Comparison of ENCODE assay signal across 26 mouse cellular contexts in the genomic region with DNA sequence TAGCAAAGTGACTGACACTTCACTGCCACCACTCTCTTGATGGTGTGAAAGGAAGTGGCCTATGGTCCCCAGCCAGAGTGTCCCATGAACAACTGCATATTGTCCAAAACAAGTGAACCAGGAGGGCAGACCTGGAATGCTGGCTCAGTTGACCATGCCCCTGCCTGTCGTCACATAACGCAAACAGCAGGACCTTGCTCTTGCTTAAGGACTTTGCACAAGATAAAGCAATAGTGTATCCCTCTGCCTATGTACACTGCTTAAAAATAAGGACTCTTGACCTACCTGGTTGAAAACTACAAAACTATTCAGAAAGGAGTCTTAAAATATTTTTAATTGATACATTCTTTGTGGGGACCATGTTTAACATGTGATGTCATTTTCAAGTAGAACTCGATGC. TPM values are rescaled to one million over a fixed set of nuclear protein-coding genes. Genes with fewer than 3 reads are reported as not detected.
DNase-seq lines count a peak whose midpoint lies in the region; ATAC-seq lines count a peak whose summit lies in the region.
"Had no signal": no experiment of that assay in that cellular context is flagged by ENCODE, and none has a peak within 500 bp of the region (broad histone marks: within the 10 kb centered on the region; RNA-seq: fewer than 3 reads in every experiment).

No protein-coding gene starts in this region.

- peak; percentile 60 to 70 for DNase-seq in lung, adult 18-20 months
- DNase-seq in lung, postnatal 14 days, result no peak
- DNase-seq in lung, postnatal 10 days, result peak; percentile 21
- DNase-seq in lung, postnatal 4 days, result peak; percentile 36 to 75
- DNase-seq in right cerebral cortex, adult 2 months (ENCODE audit: low spot score in 2 of 2), result no peak
- no peak for DNase-seq in limb, embryonic 10.5 days (ENCODE audit: low spot score)
- no peak for DNase-seq in hindbrain, embryonic 14.5 days (ENCODE audit: low spot score)
- DNase-seq: adrenal gland, postnatal 10 days; adrenal gland, postnatal 36 days; cerebellum, adult 18-20 months; cerebellum, adult 9-10 months; cerebellum, postnatal 14 days; gastrocnemius, postnatal 10 days; gastrocnemius, postnatal 36 days; heart, postnatal 10 days; heart, postnatal 36 days had no signal

- ATAC-seq in lung, embryonic 16.5 days (ENCODE audit: low read depth), result peak; percentile 74
- no peak for ATAC-seq in hindbrain, embryonic 14.5 days (ENCODE audit: low FRiP score)
- ATAC-seq: activated CD4-positive, CD25-positive, alpha-beta regulatory T cell, adult 4 months; CD4-positive, CD25-positive, alpha-beta regulatory T cell, adult 4 months; forebrain, embryonic 13.5 days; forebrain, embryonic 16.5 days had no signal

- H3K27ac ChIP-seq in lung, embryonic 16.5 days (ENCODE audit: low read length), result peak overlapping the region; percentile 50
- no peak overlapping the region for H3K27ac ChIP-seq in limb, embryonic 10.5 days
- H3K27ac ChIP-seq in hindbrain, embryonic 14.5 days, result no peak overlapping the region
- H3K27ac ChIP-seq: forebrain, embryonic 10.5 days; forebrain, embryonic 13.5 days; heart, embryonic 15.5 days; hindbrain, embryonic 10.5 days; hindbrain, embryonic 13.5 days had no signal

- WGBS in lung, embryonic 16.5 days, result 53% methylated on average over 3 of the region's 3 CpGs
- WGBS in limb, embryonic 10.5 days, result 90% methylated on average over 3 of the region's 3 CpGs
- 79% methylated on average over 3 of the region's 3 CpGs for WGBS in hindbrain, embryonic 14.5 days

- H3K27me3 ChIP-seq in lung, embryonic 16.5 days (ENCODE audit: control insufficient read depth, insufficient read depth, low read depth, low read length), result no peaks in the 10 kb centered on the region
- no peaks in the 10 kb centered on the region for H3K27me3 ChIP-seq in limb, embryonic 10.5 days (ENCODE audit: low read depth, poor library complexity, severe bottlenecking)
- H3K27me3 ChIP-seq in hindbrain, embryonic 14.5 days (ENCODE audit: control insufficient read depth, insufficient read depth, low read length), result no peaks in the 10 kb centered on the region
- H3K27me3 ChIP-seq: forebrain, embryonic 13.5 days; heart, embryonic 12.5 days; heart, embryonic 15.5 days; hindbrain, embryonic 13.5 days had no signal

- H3K4me1 ChIP-seq in lung, embryonic 16.5 days (replicated peaks; ENCODE audit: control insufficient read depth, insufficient read depth, low read length), result peaks cover 33% of the 10 kb centered on the region
- H3K4me1 ChIP-seq in limb, embryonic 10.5 days, result peaks cover 6% of the 10 kb centered on the region; the same call in 1 of the 2 replicates
- no peaks in the 10 kb centered on the region for H3K4me1 ChIP-seq in hindbrain, embryonic 14.5 days (replicated peaks; ENCODE audit: control insufficient read depth, insufficient read depth, low read length)
- H3K4me1 ChIP-seq: hindbrain, embryonic 13.5 days had no signal

- H3K9me3 ChIP-seq in lung, embryonic 16.5 days (ENCODE audit: control insufficient read depth, low read length), result no peaks in the 10 kb centered on the region
- no peaks in the 10 kb centered on the region for H3K9me3 ChIP-seq in limb, embryonic 10.5 days (replicated peaks)
- H3K9me3 ChIP-seq in hindbrain, embryonic 14.5 days (ENCODE audit: control insufficient read depth, low read length), result no peaks in the 10 kb centered on the region
- H3K9me3 ChIP-seq: forebrain, embryonic 10.5 days; forebrain, embryonic 13.5 days; heart, embryonic 15.5 days; hindbrain, embryonic 10.5 days; hindbrain, embryonic 13.5 days had no signal

- H3K36me3 ChIP-seq in lung, embryonic 16.5 days (ENCODE audit: control insufficient read depth, insufficient read depth, low read length), result no peaks in the 10 kb centered on the region
- H3K36me3 ChIP-seq in limb, embryonic 10.5 days, result peaks cover 10% of the 10 kb centered on the region
- no peaks in the 10 kb centered on the region for H3K36me3 ChIP-seq in hindbrain, embryonic 14.5 days (replicated peaks; ENCODE audit: control insufficient read depth, insufficient read depth)
- H3K36me3 ChIP-seq: forebrain, embryonic 10.5 days; heart, embryonic 15.5 days; hindbrain, embryonic 10.5 days; hindbrain, embryonic 13.5 days had no signal

- no peak overlapping the region for H3K4me3 ChIP-seq in lung, embryonic 16.5 days (ENCODE audit: low read length)
- H3K4me3 ChIP-seq in limb, embryonic 10.5 days, result no peak overlapping the region
- no peak overlapping the region for H3K4me3 ChIP-seq in hindbrain, embryonic 14.5 days (replicated peaks; ENCODE audit: low read length)
- H3K4me3 ChIP-seq: forebrain, embryonic 10.5 days; forebrain, embryonic 13.5 days; heart, embryonic 12.5 days; heart, embryonic 15.5 days; hindbrain, embryonic 10.5 days; hindbrain, embryonic 13.5 days had no signal

- no peak overlapping the region for H3K9ac ChIP-seq in lung, embryonic 16.5 days (ENCODE audit: low read length)
- no peak overlapping the region for H3K9ac ChIP-seq in hindbrain, embryonic 14.5 days
- H3K9ac ChIP-seq: forebrain, embryonic 13.5 days; heart, embryonic 12.5 days; heart, embryonic 15.5 days; hindbrain, embryonic 13.5 days had no signal

- H3K4me2 ChIP-seq in lung, embryonic 16.5 days (ENCODE audit: low read depth, low read length), result no peak overlapping the region
- no peak overlapping the region for H3K4me2 ChIP-seq in hindbrain, embryonic 14.5 days (replicated peaks)
- H3K4me2 ChIP-seq: forebrain, embryonic 13.5 days; heart, embryonic 12.5 days; heart, embryonic 15.5 days; hindbrain, embryonic 13.5 days had no signal

RNA-seq across cellular contexts. Expression of gene Ankrd44, which starts 44.7 kb away (rescaled TPM):
- 19.5 and 25.6 TPM in 2 replicates for polyA plus RNA-seq in lung, embryonic 16.5 days (2015; fragmentation: Nextera tagmentation; extraction: Ambion mirVana)
- polyA plus RNA-seq in limb, embryonic 10.5 days (2016; fragmentation: Nextera tagmentation; extraction: Ambion mirVana), result 20.1 and 23.7 TPM in 2 replicates
- polyA plus RNA-seq in hindbrain, embryonic 14.5 days (2014; fragmentation: Nextera tagmentation; extraction: Ambion mirVana), result 30.0 and 31.0 TPM in 2 replicates

Comparison
In these comparisons a context has a peak if more than half of its experiments do, and no peak if none do; other contexts are left out.
1. DNase-seq: peak in lung, adult 18-20 months (2 of 2), lung, postnatal 10 days (single experiment) and lung, postnatal 4 days (2 of 2); none in lung, postnatal 14 days (single experiment), right cerebral cortex, adult 2 months (0 of 2), limb, embryonic 10.5 days (single experiment) and hindbrain, embryonic 14.5 days (single experiment).